Mouse (Mus musculus): ENCODE results near the gene Agbl4. TPM values are rescaled to one million over a fixed set of nuclear protein-coding genes. Genes with fewer than 3 reads are reported as not detected.

The Agbl4 gene
- polyA plus RNA-seq, 1 experiment = not detected

DNA sequence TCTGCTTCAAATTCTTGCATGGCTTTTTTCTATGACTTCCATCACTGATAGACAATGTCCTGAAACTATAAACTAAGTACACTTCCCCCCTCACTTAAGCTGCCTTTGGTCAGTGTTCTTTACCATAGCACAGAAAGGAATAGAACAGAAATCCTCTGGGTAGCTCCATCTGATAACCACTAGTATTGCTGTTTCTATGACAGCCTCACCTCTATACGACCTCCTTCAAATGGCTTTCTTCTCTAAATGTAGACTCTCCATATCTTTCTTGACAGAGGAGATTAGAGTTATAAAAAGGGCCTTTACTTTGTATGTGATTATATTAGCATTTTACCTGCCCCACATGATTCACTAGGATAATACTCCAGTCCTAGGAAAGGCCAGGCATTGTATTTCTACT lies 413.5 kb downstream of the Agbl4 start:
- Histone ChIP-seq H3K36me3 (ENCODE audit: control insufficient read depth) (no peaks in the 10 kb centered on the region), H3K27me3 (ENCODE audit: control insufficient read depth) (no peaks in the 10 kb centered on the region), H3K4me3 (replicated peaks) (no peak overlapping the region), H3K9me3 (ENCODE audit: control insufficient read depth, low read length) (no peaks in the 10 kb centered on the region; the same call in 1 of the 2 replicates), H3K4me1 (ENCODE audit: control insufficient read depth) (no peaks in the 10 kb centered on the region)
- TF ChIP-seq TAL1 (IDR thresholded peaks at IDR 0.05; ENCODE audit: low read length) (no peak), GATA1 (IDR thresholded peaks at IDR 0.05; ENCODE audit: low read length) (no peak)

DNA sequence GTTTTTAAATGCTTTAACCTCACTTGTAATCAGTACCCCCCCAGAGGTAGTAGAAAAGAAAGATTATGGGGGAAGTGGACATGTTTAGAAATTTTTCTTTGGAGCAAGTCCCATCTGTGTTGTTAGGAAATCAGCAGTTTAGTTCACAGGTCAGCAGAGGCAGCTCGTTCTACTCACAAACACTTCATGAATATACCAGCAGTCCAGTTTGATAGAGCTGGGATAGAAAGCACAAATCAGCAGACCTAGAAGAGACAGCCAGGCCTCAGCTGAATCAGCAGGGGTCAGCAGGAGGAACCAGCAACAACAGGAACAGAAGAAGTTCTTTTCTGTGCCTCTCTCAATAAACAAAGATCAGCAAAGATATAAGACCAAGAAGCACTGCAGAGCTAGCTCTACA lies 435.3 kb downstream of the Agbl4 start:
- TF ChIP-seq GATA1 (IDR thresholded peaks at IDR 0.05; ENCODE audit: low read length) (no peak), TAL1 (IDR thresholded peaks at IDR 0.05; ENCODE audit: low read length) (no peak)
- H3K4me3 ChIP-seq (replicated peaks) = no peak overlapping the region
- no peaks in the 10 kb centered on the region; the same call in 1 of the 2 replicates for H3K9me3 ChIP-seq (ENCODE audit: control insufficient read depth, low read length)
- H3K36me3 ChIP-seq (ENCODE audit: control insufficient read depth) = no peaks in the 10 kb centered on the region
- H3K4me1 ChIP-seq (ENCODE audit: control insufficient read depth) = no peaks in the 10 kb centered on the region
- H3K27me3 ChIP-seq (ENCODE audit: control insufficient read depth) = no peaks in the 10 kb centered on the region

GRCm38 (mm10) chr4:110879719-110880443 lies 482.4 kb downstream of the Agbl4 start:
- Histone ChIP-seq H3K4me3 (replicated peaks) (no peak overlapping the region), H3K36me3 (ENCODE audit: control insufficient read depth) (no peaks in the 10 kb centered on the region), H3K27me3 (ENCODE audit: control insufficient read depth) (no peaks in the 10 kb centered on the region), H3K4me1 (ENCODE audit: control insufficient read depth) (no peaks in the 10 kb centered on the region), H3K9me3 (ENCODE audit: control insufficient read depth, low read length) (no peaks in the 10 kb centered on the region)
- no peak for TF ChIP-seq GATA1 (IDR thresholded peaks at IDR 0.05; ENCODE audit: low read length)
- no peak for TF ChIP-seq TAL1 (IDR thresholded peaks at IDR 0.05; ENCODE audit: low read length)

- no peak overlapping the region for H3K4me3 ChIP-seq (replicated peaks)
- no peaks in the 10 kb centered on the region for H3K4me1 ChIP-seq (ENCODE audit: control insufficient read depth)
- H3K36me3 ChIP-seq (ENCODE audit: control insufficient read depth) = no peaks in the 10 kb centered on the region
- TF ChIP-seq GATA1 (IDR thresholded peaks at IDR 0.05; ENCODE audit: low read length) (no peak), TAL1 (IDR thresholded peaks at IDR 0.05; ENCODE audit: low read length) (no peak)
- H3K9me3 ChIP-seq (ENCODE audit: control insufficient read depth, low read length) = 0 out of 2 replicates have a peak, but pooled peaks cover 3% of the 10 kb centered on the region
- H3K27me3 ChIP-seq (ENCODE audit: control insufficient read depth) = no peaks in the 10 kb centered on the region
These were observed 518.6 kb downstream of the Agbl4 start for GRCm38 (mm10) chr4:110916061-110916460.

GRCm38 (mm10) chr4:110916565-110916964 lies 519.1 kb downstream of the Agbl4 start:
- Histone ChIP-seq H3K9me3 (ENCODE audit: control insufficient read depth, low read length) (0 out of 2 replicates have a peak, but pooled peaks cover 3% of the 10 kb centered on the region), H3K4me3 (replicated peaks) (no peak overlapping the region), H3K36me3 (ENCODE audit: control insufficient read depth) (no peaks in the 10 kb centered on the region), H3K27me3 (ENCODE audit: control insufficient read depth) (no peaks in the 10 kb centered on the region), H3K4me1 (ENCODE audit: control insufficient read depth) (no peaks in the 10 kb centered on the region)
- TF ChIP-seq GATA1 (IDR thresholded peaks at IDR 0.05; ENCODE audit: low read length) (no peak), TAL1 (IDR thresholded peaks at IDR 0.05; ENCODE audit: low read length) (no peak)

DNA sequence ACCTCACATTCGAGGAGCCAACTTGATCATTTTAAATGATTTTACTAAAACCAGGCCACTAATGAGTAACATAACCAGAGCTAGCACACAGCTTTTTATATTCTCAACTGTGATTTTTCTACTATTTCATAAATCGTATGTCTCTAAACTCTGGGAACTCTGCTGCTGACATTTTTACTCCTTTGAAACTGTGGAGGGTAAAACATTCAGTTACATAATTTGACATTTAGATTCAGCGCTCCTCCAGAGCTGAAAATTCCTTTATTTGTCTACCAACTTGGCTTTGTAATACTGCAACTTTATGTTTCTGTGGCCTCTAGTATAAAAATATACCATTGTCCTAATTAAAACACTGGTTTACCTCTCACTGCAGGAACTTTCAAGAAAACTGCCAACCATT lies 523.6 kb downstream of the Agbl4 start:
- Histone ChIP-seq H3K4me3 (replicated peaks) (no peak overlapping the region), H3K27me3 (ENCODE audit: control insufficient read depth) (no peaks in the 10 kb centered on the region)
- TF ChIP-seq TAL1 (IDR thresholded peaks at IDR 0.05; ENCODE audit: low read length) = no peak
- TF ChIP-seq GATA1 (IDR thresholded peaks at IDR 0.05; ENCODE audit: low read length) = no peak

GRCm38 (mm10) chr4:111001641-111002040 lies 604.2 kb downstream of the Agbl4 start:
- no peak overlapping the region for H3K4me3 ChIP-seq (replicated peaks)
- H3K4me1 ChIP-seq (ENCODE audit: control insufficient read depth) = no peaks in the 10 kb centered on the region
- H3K9me3 ChIP-seq (ENCODE audit: control insufficient read depth, low read length) = no peaks in the 10 kb centered on the region
- H3K27me3 ChIP-seq (ENCODE audit: control insufficient read depth) = no peaks in the 10 kb centered on the region
- H3K36me3 ChIP-seq (ENCODE audit: control insufficient read depth) = no peaks in the 10 kb centered on the region
- TF ChIP-seq TAL1 (IDR thresholded peaks at IDR 0.05; ENCODE audit: low read length) (no peak), GATA1 (IDR thresholded peaks at IDR 0.05; ENCODE audit: low read length) (no peak)

More for the DNA sequence above, 523.6 kb downstream of the Agbl4 start:
- no peaks in the 10 kb centered on the region for H3K9me3 ChIP-seq (ENCODE audit: control insufficient read depth, low read length)
- no peaks in the 10 kb centered on the region for H3K36me3 ChIP-seq (ENCODE audit: control insufficient read depth)
- no peaks in the 10 kb centered on the region for H3K4me1 ChIP-seq (ENCODE audit: control insufficient read depth)

GRCm38 (mm10) chr4:111004719-111005479 lies 607.4 kb downstream of the Agbl4 start:
- no peaks in the 10 kb centered on the region for H3K4me1 ChIP-seq (ENCODE audit: control insufficient read depth)
- H3K9me3 ChIP-seq (ENCODE audit: control insufficient read depth, low read length) = no peaks in the 10 kb centered on the region
- TF ChIP-seq GATA1 (IDR thresholded peaks at IDR 0.05; ENCODE audit: low read length) (no peak), TAL1 (IDR thresholded peaks at IDR 0.05; ENCODE audit: low read length) (no peak)
- no peaks in the 10 kb centered on the region for H3K27me3 ChIP-seq (ENCODE audit: control insufficient read depth)
- H3K4me3 ChIP-seq (replicated peaks) = no peak overlapping the region
- H3K36me3 ChIP-seq (ENCODE audit: control insufficient read depth) = no peaks in the 10 kb centered on the region

DNA sequence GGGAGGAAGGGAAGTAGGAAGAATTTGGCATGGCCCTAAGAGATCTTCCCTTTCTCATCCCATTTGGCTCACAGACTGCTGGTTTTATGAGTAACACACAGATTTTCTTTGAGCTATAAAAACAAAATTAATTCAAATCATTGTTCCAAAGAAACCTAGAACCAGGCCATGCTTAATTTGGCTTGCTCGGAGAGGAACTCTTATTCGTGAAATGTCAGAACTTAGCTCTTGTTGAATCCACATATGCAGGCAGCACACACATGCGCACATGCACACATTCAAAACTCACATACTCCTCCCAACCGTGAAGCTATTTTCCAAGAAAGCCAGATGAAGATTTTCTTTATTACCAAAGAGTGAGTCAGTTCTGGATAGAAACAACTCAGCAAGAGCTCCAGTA lies 621.9 kb downstream of the Agbl4 start:
- Histone ChIP-seq H3K36me3 (ENCODE audit: control insufficient read depth) (no peaks in the 10 kb centered on the region), H3K27me3 (ENCODE audit: control insufficient read depth) (no peaks in the 10 kb centered on the region), H3K4me1 (ENCODE audit: control insufficient read depth) (no peaks in the 10 kb centered on the region), H3K9me3 (ENCODE audit: control insufficient read depth, low read length) (peaks cover 2% of the 10 kb centered on the region; the same call in 1 of the 2 replicates), H3K4me3 (replicated peaks) (no peak overlapping the region)
- TF ChIP-seq GATA1 (IDR thresholded peaks at IDR 0.05; ENCODE audit: low read length) = no peak

All from erythroblast, embryonic 14.5 days (primary cell).